Mouse (Mus musculus): Measurements from ENCODE around the gene Hoxc13. TPM values are rescaled to one million over a fixed set of nuclear protein-coding genes. Genes with fewer than 3 reads are reported as not detected.

Gene Hoxc13
- polyA plus RNA-seq, 1 experiment from 2014 or later: not detected

GRCm38 (mm10) chr15:102961728-102962127 lies 40.8 kb downstream of the Hoxc13 start:
- Histone ChIP-seq H3K4me3 (ENCODE audit: low read length) (no peak overlapping the region), H3K27me3 (replicated peaks; ENCODE audit: control insufficient read depth, insufficient read depth, low read length) (peaks cover 86% of the 10 kb centered on the region), H3K4me1 (ENCODE audit: control insufficient read depth, insufficient read depth, low read length) (peaks cover 10% of the 10 kb centered on the region; the same call in 1 of the 2 replicates), H3K9ac (ENCODE audit: low read depth, low read length) (no peak overlapping the region), H3K36me3 (ENCODE audit: control insufficient read depth, insufficient read depth, low read length) (no peaks in the 10 kb centered on the region), H3K4me2 (ENCODE audit: low read depth, low read length) (no peak overlapping the region), H3K27ac (ENCODE audit: low read length) (no peak overlapping the region), H3K9me3 (ENCODE audit: control insufficient read depth, low read length) (no peaks in the 10 kb centered on the region)
- ATAC-seq: no peak
- 4% methylated on average over 6 of the region's 6 CpGs for WGBS

- Histone ChIP-seq H3K9ac (ENCODE audit: low read depth, low read length) (no peak overlapping the region), H3K4me3 (ENCODE audit: low read length) (0 out of 2 replicates have a peak overlapping the region, but pooled peaks have one; percentile 5), H3K9me3 (ENCODE audit: control insufficient read depth, low read length) (no peaks in the 10 kb centered on the region), H3K4me1 (ENCODE audit: control insufficient read depth, insufficient read depth, low read length) (peaks cover 10% of the 10 kb centered on the region; the same call in 1 of the 2 replicates), H3K4me2 (ENCODE audit: low read depth, low read length) (no peak overlapping the region), H3K27ac (ENCODE audit: low read length) (no peak overlapping the region), H3K27me3 (replicated peaks; ENCODE audit: control insufficient read depth, insufficient read depth, low read length) (peaks cover 86% of the 10 kb centered on the region), H3K36me3 (ENCODE audit: control insufficient read depth, insufficient read depth, low read length) (no peaks in the 10 kb centered on the region)
- ATAC-seq: no peak
- WGBS: 3% methylated on average over 13 of the region's 13 CpGs
These were observed 41.6 kb downstream of the Hoxc13 start for GRCm38 (mm10) chr15:102962492-102962891.

GRCm38 (mm10) chr15:102963259-102963658 lies 42.4 kb downstream of the Hoxc13 start:
- ATAC-seq: no peak
- H3K4me3 ChIP-seq (ENCODE audit: low read length): no peak overlapping the region
- H3K27me3 ChIP-seq (replicated peaks; ENCODE audit: control insufficient read depth, insufficient read depth, low read length): peaks cover 84% of the 10 kb centered on the region
- H3K27ac ChIP-seq (ENCODE audit: low read length): no peak overlapping the region
- H3K4me2 ChIP-seq (ENCODE audit: low read depth, low read length): no peak overlapping the region
- H3K4me1 ChIP-seq (ENCODE audit: control insufficient read depth, insufficient read depth, low read length): peaks cover 10% of the 10 kb centered on the region; the same call in 1 of the 2 replicates
- H3K9ac ChIP-seq (ENCODE audit: low read depth, low read length): no peak overlapping the region
- no peaks in the 10 kb centered on the region for H3K36me3 ChIP-seq (ENCODE audit: control insufficient read depth, insufficient read depth, low read length)
- no peaks in the 10 kb centered on the region for H3K9me3 ChIP-seq (ENCODE audit: control insufficient read depth, low read length)
- 2% methylated on average over 8 of the region's 8 CpGs for WGBS

- H3K27ac ChIP-seq (ENCODE audit: low read length): no peak overlapping the region
- ATAC-seq: no peak
- H3K4me3 ChIP-seq (ENCODE audit: low read length): no peak overlapping the region
- H3K4me2 ChIP-seq (ENCODE audit: low read depth, low read length): no peak overlapping the region
- no peaks in the 10 kb centered on the region for H3K36me3 ChIP-seq (ENCODE audit: control insufficient read depth, insufficient read depth, low read length)
- WGBS: 3% methylated on average over 28 of the region's 28 CpGs
- no peak overlapping the region for H3K9ac ChIP-seq (ENCODE audit: low read depth, low read length)
- peaks cover 85% of the 10 kb centered on the region for H3K27me3 ChIP-seq (replicated peaks; ENCODE audit: control insufficient read depth, insufficient read depth, low read length)
- H3K9me3 ChIP-seq (ENCODE audit: control insufficient read depth, low read length): no peaks in the 10 kb centered on the region
- H3K4me1 ChIP-seq (ENCODE audit: control insufficient read depth, insufficient read depth, low read length): peaks cover 10% of the 10 kb centered on the region; the same call in 1 of the 2 replicates
These were observed 43.1 kb downstream of the Hoxc13 start for GRCm38 (mm10) chr15:102963671-102964640.

GRCm38 (mm10) chr15:102965003-102965891 lies 44.3 kb downstream of the Hoxc13 start:
- Histone ChIP-seq H3K27ac (ENCODE audit: low read length) (no peak overlapping the region), H3K4me2 (ENCODE audit: low read depth, low read length) (no peak overlapping the region), H3K36me3 (ENCODE audit: control insufficient read depth, insufficient read depth, low read length) (no peaks in the 10 kb centered on the region), H3K9ac (ENCODE audit: low read depth, low read length) (no peak overlapping the region), H3K9me3 (ENCODE audit: control insufficient read depth, low read length) (no peaks in the 10 kb centered on the region), H3K27me3 (replicated peaks; ENCODE audit: control insufficient read depth, insufficient read depth, low read length) (peaks cover 88% of the 10 kb centered on the region), H3K4me1 (ENCODE audit: control insufficient read depth, insufficient read depth, low read length) (peaks cover 6% of the 10 kb centered on the region; the same call in 1 of the 2 replicates), H3K4me3 (ENCODE audit: low read length) (no peak overlapping the region)
- 8% methylated on average over 26 of the region's 26 CpGs for WGBS
- ATAC-seq: no peak

GRCm38 (mm10) chr15:102965892-102966775 lies 45.2 kb downstream of the Hoxc13 start:
- Histone ChIP-seq H3K9me3 (ENCODE audit: control insufficient read depth, low read length) (no peaks in the 10 kb centered on the region), H3K36me3 (ENCODE audit: control insufficient read depth, insufficient read depth, low read length) (no peaks in the 10 kb centered on the region), H3K9ac (ENCODE audit: low read depth, low read length) (no peak overlapping the region), H3K4me2 (ENCODE audit: low read depth, low read length) (peak overlapping the region; percentile 31; the same call in 1 of the 2 replicates), H3K27me3 (replicated peaks; ENCODE audit: control insufficient read depth, insufficient read depth, low read length) (peaks cover 87% of the 10 kb centered on the region), H3K4me3 (ENCODE audit: low read length) (peak overlapping the region; percentile 31; the same call in 1 of the 2 replicates), H3K27ac (ENCODE audit: low read length) (no peak overlapping the region), H3K4me1 (ENCODE audit: control insufficient read depth, insufficient read depth, low read length) (0 out of 2 replicates have a peak, but pooled peaks cover 4% of the 10 kb centered on the region)
- ATAC-seq: peak; percentile 70
- WGBS: 4% methylated on average over 29 of the region's 30 CpGs

GRCm38 (mm10) chr15:102966776-102967311 lies 45.9 kb downstream of the Hoxc13 start, which contains the start of gene Hoxc10:
Gene Hoxc10, plus strand, starts transcription at chr15:102966796.
- Histone ChIP-seq H3K27ac (ENCODE audit: low read length) (no peak within 1 kb of the TSS), H3K4me1 (ENCODE audit: control insufficient read depth, insufficient read depth, low read length) (0 out of 2 replicates have a peak, but pooled peaks cover 4% of the 10 kb centered on the region), H3K4me3 (ENCODE audit: low read length) (peak within 1 kb of the TSS; percentile 31), H3K36me3 (ENCODE audit: control insufficient read depth, insufficient read depth, low read length) (no peaks in the 10 kb centered on the region), H3K9me3 (ENCODE audit: control insufficient read depth, low read length) (no peaks in the 10 kb centered on the region), H3K9ac (ENCODE audit: low read depth, low read length) (no peak within 1 kb of the TSS), H3K27me3 (replicated peaks; ENCODE audit: control insufficient read depth, insufficient read depth, low read length) (peaks cover 86% of the 10 kb centered on the region), H3K4me2 (ENCODE audit: low read depth, low read length) (peak within 1 kb of the TSS; percentile 31; the same call in 1 of the 2 replicates)
- ATAC-seq: peak; percentile 41; the same call in 1 of the 2 replicates
- 2% methylated on average over 27 of the region's 27 CpGs for WGBS

GRCm38 (mm10) chr15:102967312-102967510 lies 46.3 kb downstream of the Hoxc13 start, which contains the start of gene Hoxc5:
Gene Hoxc5, plus strand, starts transcription at chr15:102967443.
- peak within 1 kb of the TSS; percentile 31; the same call in 1 of the 2 replicates for H3K4me2 ChIP-seq (ENCODE audit: low read depth, low read length)
- H3K9ac ChIP-seq (ENCODE audit: low read depth, low read length): no peak within 1 kb of the TSS
- 3% methylated on average over 12 of the region's 12 CpGs for WGBS
- H3K27me3 ChIP-seq (replicated peaks; ENCODE audit: control insufficient read depth, insufficient read depth, low read length): peaks cover 88% of the 10 kb centered on the region
- H3K4me1 ChIP-seq (ENCODE audit: control insufficient read depth, insufficient read depth, low read length): 0 out of 2 replicates have a peak, but pooled peaks cover 4% of the 10 kb centered on the region
- H3K27ac ChIP-seq (ENCODE audit: low read length): no peak within 1 kb of the TSS
- H3K9me3 ChIP-seq (ENCODE audit: control insufficient read depth, low read length): no peaks in the 10 kb centered on the region
- ATAC-seq: no peak
- peak within 1 kb of the TSS; percentile 31 for H3K4me3 ChIP-seq (ENCODE audit: low read length)
- H3K36me3 ChIP-seq (ENCODE audit: control insufficient read depth, insufficient read depth, low read length): no peaks in the 10 kb centered on the region
